Mouse (Mus musculus) right cerebral cortex, postnatal 4 days (tissue): ENCODE measurements around the gene Pla2g5.
A peak's percentile ranks its signal among the peaks of the same experiment; 100 is the strongest.

Source experiments
- DNase-seq: peaks from one replicate; pipeline ENCODE4 v3.0.0-alpha.2; 2022

Pla2g5 gene

GRCm38 (mm10) chr4:138794344-138794743 lies 68.9 kb downstream of the Pla2g5 start:
- DNase-seq: no peak

- DNase-seq: peak; percentile 60
Observed at GRCm38 (mm10) chr4:138793276-138793675, 70.0 kb downstream of the Pla2g5 start.

- no peak for DNase-seq
Observed at GRCm38 (mm10) chr4:138792599-138792998, 70.7 kb downstream of the Pla2g5 start.

GRCm38 (mm10) chr4:138791452-138791851 lies 71.8 kb downstream of the Pla2g5 start:
- DNase-seq: no peak

GRCm38 (mm10) chr4:138788381-138788780 lies 74.9 kb downstream of the Pla2g5 start:
- no peak for DNase-seq

- no peak for DNase-seq
Observed at GRCm38 (mm10) chr4:138786141-138786540, 77.1 kb downstream of the Pla2g5 start.

- no peak for DNase-seq
Observed at GRCm38 (mm10) chr4:138785721-138786120, 77.6 kb downstream of the Pla2g5 start.

- DNase-seq: no peak
Observed at GRCm38 (mm10) chr4:138782098-138782497, 81.2 kb downstream of the Pla2g5 start.

- DNase-seq: no peak
Observed at GRCm38 (mm10) chr4:138780300-138780699, 83.0 kb downstream of the Pla2g5 start.

- no peak for DNase-seq
Observed at GRCm38 (mm10) chr4:138777417-138778407, 85.6 kb downstream of the Pla2g5 start.

GRCm38 (mm10) chr4:138775435-138775834 lies 87.8 kb downstream of the Pla2g5 start, which contains the start of gene Pla2g2d:
TSS of gene Pla2g2d (plus strand) at chr4:138775735.
- no peak for DNase-seq

- no peak for DNase-seq
Observed at GRCm38 (mm10) chr4:138772386-138772785, 90.9 kb downstream of the Pla2g5 start.

- DNase-seq: no peak
Observed at GRCm38 (mm10) chr4:138771970-138772369, 91.3 kb downstream of the Pla2g5 start.

- no peak for DNase-seq
Observed at GRCm38 (mm10) chr4:138762266-138762665, 101.0 kb downstream of the Pla2g5 start.

GRCm38 (mm10) chr4:138757416-138757815 lies 105.9 kb downstream of the Pla2g5 start, which contains the start of gene Pla2g2f:
TSS of gene Pla2g2f (minus strand) at chr4:138757626.
- no peak for DNase-seq

- no peak for DNase-seq
Observed at GRCm38 (mm10) chr4:138755983-138756382, 107.3 kb downstream of the Pla2g5 start.

- DNase-seq: no peak
Observed at GRCm38 (mm10) chr4:138755439-138755838, 107.8 kb downstream of the Pla2g5 start.

GRCm38 (mm10) chr4:138754432-138754831 lies 108.8 kb downstream of the Pla2g5 start:
- DNase-seq: no peak

- DNase-seq: no peak
Observed at GRCm38 (mm10) chr4:138753608-138754007, 109.7 kb downstream of the Pla2g5 start.

GRCm38 (mm10) chr4:138752603-138753002 lies 110.7 kb downstream of the Pla2g5 start:
- DNase-seq: no peak
